Mouse (Mus musculus): ENCODE measurements around the gene Trp53. TPM values are rescaled to one million over a fixed set of nuclear protein-coding genes. Genes with fewer than 3 reads are reported as not detected.
"Not testable (repeated sequence)": the region's sequence is repeated elsewhere in the genome, so short reads cannot be mapped to it uniquely, and the experiment has no call there.

Trp53 gene
- polyA plus RNA-seq, 1 experiment from 2014 or later = 175 TPM

DNA sequence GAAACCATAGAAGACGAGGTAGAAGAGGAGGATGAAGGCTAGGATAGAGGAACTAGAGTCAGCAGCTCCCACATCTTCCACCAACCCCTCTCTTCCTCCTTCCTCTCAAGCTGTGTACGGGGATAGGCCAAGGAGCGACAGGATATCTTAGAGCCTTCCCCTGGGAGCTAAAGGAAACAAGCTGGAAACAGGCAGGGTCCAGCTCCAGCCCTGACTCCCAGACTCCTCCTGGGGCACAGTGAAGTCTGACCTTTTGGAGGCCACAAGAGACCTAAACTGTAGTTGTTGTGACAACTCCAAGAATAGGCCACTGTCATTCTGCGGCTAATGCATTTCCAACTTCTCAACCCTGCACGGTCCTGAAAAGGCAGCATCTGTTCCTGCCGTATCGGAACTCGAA is 23.4 kb downstream of the Trp53 start:
- no peak overlapping the region for H3K27ac ChIP-seq
- WGBS = 81% methylated on average over 8 of the region's 8 CpGs
- no peaks in the 10 kb centered on the region for H3K9me3 ChIP-seq
- H3K4me1 ChIP-seq (replicated peaks) = peaks cover 41% of the 10 kb centered on the region
- no peak overlapping the region for H3K4me3 ChIP-seq (replicated peaks)
- no peaks in the 10 kb centered on the region for H3K36me3 ChIP-seq
- no peak for ATAC-seq (ENCODE audit: insufficient number of reproducible peaks, insufficient read depth, low FRiP score, low TSS enrichment, low read depth)
- H3K27me3 ChIP-seq = peaks cover 27% of the 10 kb centered on the region
- H3K9ac ChIP-seq (replicated peaks) = no peak overlapping the region
- no peak overlapping the region for H3K4me2 ChIP-seq

DNA sequence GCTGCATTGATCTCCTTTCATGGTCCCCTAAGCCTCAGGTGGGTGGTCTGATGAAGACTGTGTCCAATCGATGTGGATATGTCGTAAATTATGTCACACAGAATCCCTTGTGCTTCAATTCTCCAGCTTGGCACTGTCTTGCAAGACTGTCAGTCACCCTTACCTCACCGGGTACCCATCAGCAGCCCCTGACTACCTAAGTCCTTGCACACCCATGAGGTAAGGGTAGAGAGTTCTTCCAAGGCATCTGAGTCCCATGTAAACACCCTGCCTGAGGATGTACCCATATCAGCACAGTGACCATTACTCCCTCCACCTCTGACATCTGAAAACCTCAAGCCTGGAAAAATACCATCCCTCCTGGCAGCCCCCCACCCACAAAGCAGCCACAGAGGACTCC is 24.2 kb downstream of the Trp53 start:
- H3K27ac ChIP-seq = no peak overlapping the region
- no peak for ATAC-seq (ENCODE audit: insufficient number of reproducible peaks, insufficient read depth, low FRiP score, low TSS enrichment, low read depth)
- 59% methylated on average over 3 of the region's 3 CpGs for WGBS
- peaks cover 39% of the 10 kb centered on the region for H3K4me1 ChIP-seq (replicated peaks)
- no peaks in the 10 kb centered on the region for H3K9me3 ChIP-seq
- H3K27me3 ChIP-seq = peaks cover 27% of the 10 kb centered on the region
- peak overlapping the region; percentile 98 for H3K4me2 ChIP-seq
- H3K36me3 ChIP-seq = no peaks in the 10 kb centered on the region
- H3K9ac ChIP-seq (replicated peaks) = peak overlapping the region; percentile 71; the same call in 1 of the 2 replicates
- peak overlapping the region; percentile 57 for H3K4me3 ChIP-seq (replicated peaks)

DNA sequence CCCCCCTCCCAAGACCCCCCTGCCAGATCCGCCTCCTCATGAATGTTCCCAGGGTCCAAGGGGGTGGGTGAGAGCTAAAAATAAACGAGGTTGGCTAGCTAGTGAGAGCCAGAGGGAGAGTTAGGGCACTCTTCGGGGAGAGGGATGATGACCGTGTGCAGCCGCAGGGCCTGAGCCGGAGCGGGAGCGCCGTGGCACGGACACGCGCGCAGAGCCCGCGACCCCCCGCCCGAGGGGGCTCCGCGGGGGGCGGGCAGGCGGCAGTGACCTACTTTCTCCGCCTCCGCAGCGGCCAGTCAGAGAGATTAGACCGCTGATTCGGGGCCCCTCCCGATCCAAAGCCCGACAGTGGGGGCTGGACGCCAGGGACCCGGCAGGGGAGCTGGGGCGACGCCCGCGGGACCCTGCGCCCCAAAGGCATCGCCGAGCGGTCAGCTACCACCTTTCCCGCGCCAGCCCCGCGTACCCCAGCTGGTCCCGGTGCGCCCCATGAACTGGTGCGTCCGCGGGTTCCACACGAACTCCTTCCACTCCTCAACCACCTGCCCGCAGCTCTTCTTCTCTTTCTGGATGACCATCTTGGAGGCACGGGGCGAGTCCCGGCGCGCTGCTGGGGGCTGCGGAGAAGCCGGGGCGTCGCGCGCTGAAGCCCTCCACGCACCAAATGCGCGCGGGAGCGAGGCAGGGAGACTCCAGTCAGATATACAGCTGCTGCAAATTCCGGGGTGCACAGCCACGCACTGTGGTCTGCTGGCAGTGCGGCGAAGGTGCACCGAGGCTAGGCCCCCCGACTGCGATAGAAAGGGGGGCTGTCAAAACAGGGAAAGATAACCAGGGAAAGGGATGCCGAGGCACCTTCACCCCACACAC is 24.9 kb downstream of the Trp53 start:
- ATAC-seq (ENCODE audit: insufficient number of reproducible peaks, insufficient read depth, low FRiP score, low TSS enrichment, low read depth) = 0 out of 2 replicates have a peak, but pooled peaks have one; percentile 13
- Histone ChIP-seq H3K9ac (replicated peaks) (peak overlapping the region; percentile 71), H3K4me1 (replicated peaks) (peaks cover 32% of the 10 kb centered on the region), H3K4me2 (peak overlapping the region; percentile 98), H3K27ac (no peak overlapping the region), H3K9me3 (no peaks in the 10 kb centered on the region), H3K36me3 (no peaks in the 10 kb centered on the region), H3K27me3 (peaks cover 27% of the 10 kb centered on the region), H3K4me3 (replicated peaks) (peak overlapping the region; percentile 57)
- WGBS = under 1% methylated on average over 73 of the region's 73 CpGs

DNA sequence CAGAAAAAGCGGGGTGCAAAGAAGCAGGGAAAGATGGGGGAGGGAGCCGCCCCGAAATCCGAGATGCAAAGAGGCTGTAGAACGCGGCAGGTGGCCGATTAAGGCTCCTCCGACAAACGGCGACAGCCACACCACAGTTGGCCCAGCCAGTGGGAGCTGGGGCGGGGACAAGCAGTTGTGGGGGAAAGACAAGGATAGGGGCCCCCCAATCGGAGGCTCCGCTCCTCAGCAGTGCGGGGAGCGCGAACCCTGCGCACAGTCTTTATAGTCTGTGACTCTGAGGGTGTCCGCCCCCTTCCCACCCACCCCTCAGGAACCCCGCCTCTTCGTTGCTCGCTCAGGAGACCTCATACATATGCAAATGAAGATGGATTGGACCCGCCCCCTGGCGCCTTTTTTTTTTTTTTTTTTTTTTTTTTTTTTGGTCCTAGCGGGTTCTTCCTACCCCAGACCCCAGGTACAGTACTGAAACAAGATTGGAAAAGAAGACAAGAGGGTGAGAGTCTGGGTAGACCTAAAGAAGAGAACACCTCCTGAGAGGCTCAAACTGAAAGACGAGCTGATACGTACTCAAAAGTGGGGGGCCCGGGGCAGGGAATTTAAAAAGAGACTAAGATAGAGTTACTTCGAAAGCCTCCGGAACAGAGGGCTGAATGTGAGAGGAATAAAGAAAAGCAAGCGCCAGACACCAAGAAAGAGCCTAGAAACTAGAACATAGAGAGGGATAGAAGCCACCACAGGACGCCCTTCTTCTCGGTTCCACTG is 25.7 kb downstream of the Trp53 start, which contains the start of gene Atp1b2:
Atp1b2 (minus strand) TSS at position 217 of the 765 bp plus-strand sequence.
- H3K27ac ChIP-seq = peak within 1 kb of the TSS; percentile 35; the same call in 1 of the 2 replicates
- ATAC-seq (ENCODE audit: insufficient number of reproducible peaks, insufficient read depth, low FRiP score, low TSS enrichment, low read depth) = peak; percentile 89
- H3K4me3 ChIP-seq (replicated peaks) = peak within 1 kb of the TSS; percentile 57
- H3K36me3 ChIP-seq = no peaks in the 10 kb centered on the region
- peak within 1 kb of the TSS; percentile 71 for H3K9ac ChIP-seq (replicated peaks)
- WGBS = 3% methylated on average over 32 of the region's 32 CpGs
- H3K4me2 ChIP-seq = peak within 1 kb of the TSS; percentile 98
- H3K27me3 ChIP-seq = peaks cover 27% of the 10 kb centered on the region
- H3K4me1 ChIP-seq (replicated peaks) = peaks cover 23% of the 10 kb centered on the region
- H3K9me3 ChIP-seq = no peaks in the 10 kb centered on the region

DNA sequence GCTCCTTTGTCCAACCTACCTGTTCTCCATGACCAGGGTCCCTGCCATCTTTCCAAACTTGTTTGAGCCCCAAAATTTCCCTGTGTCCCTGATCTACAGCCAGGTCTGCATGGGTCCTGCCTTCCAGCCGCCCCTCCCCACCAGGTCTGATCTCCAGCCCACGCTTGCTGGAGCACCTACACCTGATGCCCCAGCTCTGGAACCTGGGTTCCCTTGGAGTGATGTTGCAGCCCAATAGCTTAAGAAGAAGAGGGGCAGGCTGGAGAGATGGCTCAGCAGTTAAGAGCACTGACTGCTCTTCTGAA is 26.3 kb downstream of the Trp53 start:
- 51% methylated on average over 2 of the region's 2 CpGs for WGBS
- ATAC-seq (ENCODE audit: insufficient number of reproducible peaks, insufficient read depth, low FRiP score, low TSS enrichment, low read depth) = no peak
- no peak overlapping the region; the same call in 1 of the 2 replicates for H3K9ac ChIP-seq (replicated peaks)
- H3K9me3 ChIP-seq = no peaks in the 10 kb centered on the region
- H3K4me1 ChIP-seq (replicated peaks) = peaks cover 20% of the 10 kb centered on the region
- H3K36me3 ChIP-seq = no peaks in the 10 kb centered on the region
- H3K27me3 ChIP-seq = peaks cover 27% of the 10 kb centered on the region
- peak overlapping the region; percentile 35; the same call in 1 of the 2 replicates for H3K27ac ChIP-seq
- peak overlapping the region; percentile 98 for H3K4me2 ChIP-seq
- H3K4me3 ChIP-seq (replicated peaks) = peak overlapping the region; percentile 57

DNA sequence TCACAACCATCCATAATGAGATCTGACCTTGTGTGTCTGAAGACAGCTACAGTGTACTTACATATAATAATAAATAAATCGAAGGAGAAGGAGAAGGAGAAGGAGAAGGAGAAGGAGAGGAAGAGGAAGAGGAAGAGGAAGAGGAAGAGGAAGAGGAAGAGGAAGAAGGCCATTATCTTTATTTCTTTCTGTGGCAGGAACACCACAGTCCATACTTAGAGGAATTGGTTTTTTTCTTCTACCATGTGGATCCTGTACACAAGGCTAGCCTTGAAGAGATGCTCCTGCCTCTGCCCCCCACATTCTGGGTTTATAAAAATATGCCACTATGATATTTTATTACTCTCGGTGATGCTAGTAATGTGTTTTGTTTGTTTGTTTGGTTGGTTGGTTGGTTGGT is 26.7 kb downstream of the Trp53 start:
- Histone ChIP-seq H3K4me3 (replicated peaks) (no peak overlapping the region), H3K9me3 (no peaks in the 10 kb centered on the region), H3K36me3 (no peaks in the 10 kb centered on the region), H3K4me1 (replicated peaks) (peaks cover 20% of the 10 kb centered on the region), H3K27me3 (peaks cover 27% of the 10 kb centered on the region), H3K27ac (no peak overlapping the region), H3K9ac (replicated peaks) (no peak overlapping the region), H3K4me2 (no peak overlapping the region)
- ATAC-seq (ENCODE audit: insufficient number of reproducible peaks, insufficient read depth, low FRiP score, low TSS enrichment, low read depth) = no peak
- 85% methylated on average over 2 of the region's 2 CpGs for WGBS

DNA sequence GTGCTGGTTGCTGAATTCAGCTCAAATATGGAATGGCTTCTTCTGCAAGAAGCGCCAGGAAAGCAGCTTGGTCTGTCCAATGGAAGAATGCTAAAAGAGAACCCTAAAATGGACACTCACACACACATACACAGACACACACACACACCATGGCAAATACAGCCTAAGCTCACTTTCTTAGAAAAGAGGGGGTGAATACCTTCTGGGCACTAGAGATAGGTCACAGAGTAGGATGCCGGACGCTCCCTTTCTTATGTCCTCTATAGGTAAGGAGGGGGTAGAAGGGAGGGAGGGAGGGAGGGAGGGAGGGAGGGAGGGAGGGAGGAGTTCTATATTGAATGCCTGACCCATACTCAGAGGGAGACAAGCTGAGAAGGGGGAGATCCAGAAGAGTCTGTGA is 28.4 kb downstream of the Trp53 start:
- H3K4me1 ChIP-seq (replicated peaks) = peaks cover 21% of the 10 kb centered on the region
- no peak overlapping the region for H3K4me3 ChIP-seq (replicated peaks)
- H3K27me3 ChIP-seq = peaks cover 15% of the 10 kb centered on the region
- 80% methylated on average over 3 of the region's 3 CpGs for WGBS
- H3K9ac ChIP-seq (replicated peaks) = no peak overlapping the region
- H3K4me2 ChIP-seq = no peak overlapping the region
- H3K36me3 ChIP-seq = no peaks in the 10 kb centered on the region
- no peak for ATAC-seq (ENCODE audit: insufficient number of reproducible peaks, insufficient read depth, low FRiP score, low TSS enrichment, low read depth)
- H3K9me3 ChIP-seq = no peaks in the 10 kb centered on the region
- H3K27ac ChIP-seq = no peak overlapping the region

DNA sequence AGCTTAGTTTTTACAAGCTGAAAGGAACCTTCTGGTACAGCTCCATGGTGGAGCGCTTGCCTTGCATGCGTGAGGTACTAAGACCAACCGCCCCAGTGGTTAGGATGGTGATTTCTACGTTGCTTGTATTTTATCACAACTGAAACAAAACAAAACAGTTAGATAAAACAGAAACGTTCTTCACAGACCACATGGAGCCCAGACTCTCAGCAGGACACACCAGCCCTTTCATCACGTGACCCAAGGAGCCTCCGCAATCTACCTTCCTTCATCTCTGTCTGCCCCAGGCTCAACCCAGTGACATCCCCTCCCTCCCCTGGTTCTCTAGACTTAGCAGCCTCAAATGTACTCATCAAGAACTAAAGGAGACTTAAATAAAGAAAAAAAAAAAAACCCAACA is 29.3 kb downstream of the Trp53 start:
- Histone ChIP-seq H3K9me3 (no peaks in the 10 kb centered on the region), H3K36me3 (no peaks in the 10 kb centered on the region), H3K27ac (no peak overlapping the region), H3K4me1 (replicated peaks) (peaks cover 19% of the 10 kb centered on the region), H3K4me2 (no peak overlapping the region), H3K9ac (replicated peaks) (no peak overlapping the region), H3K4me3 (replicated peaks) (no peak overlapping the region), H3K27me3 (peaks cover 6% of the 10 kb centered on the region)
- 58% methylated on average over 7 of the region's 7 CpGs for WGBS
- no peak for ATAC-seq (ENCODE audit: insufficient number of reproducible peaks, insufficient read depth, low FRiP score, low TSS enrichment, low read depth)

DNA sequence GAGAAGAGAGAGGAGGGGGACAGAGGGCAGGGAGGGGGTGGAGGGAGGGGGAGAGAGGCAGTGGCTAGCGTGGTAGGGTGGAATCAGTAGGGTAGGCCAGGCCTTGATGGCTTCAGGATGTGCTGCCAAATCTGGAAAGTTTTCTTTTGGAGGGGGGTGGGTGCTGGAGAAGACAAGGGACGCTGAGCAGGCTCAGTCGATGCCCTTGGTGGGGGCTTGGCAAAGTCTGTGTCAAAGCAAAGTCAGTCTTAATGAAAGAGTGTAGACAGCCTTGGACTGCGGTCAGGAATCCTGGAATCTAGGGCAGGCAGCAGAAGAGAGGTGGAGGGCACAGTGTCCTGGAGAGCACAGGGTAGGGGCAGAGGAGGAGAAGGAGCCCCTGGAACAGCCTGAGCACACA is 30.7 kb downstream of the Trp53 start:
- Histone ChIP-seq H3K9me3 (no peaks in the 10 kb centered on the region), H3K27me3 (no peaks in the 10 kb centered on the region), H3K27ac (no peak overlapping the region), H3K4me2 (no peak overlapping the region), H3K4me1 (replicated peaks) (peaks cover 9% of the 10 kb centered on the region; the same call in 1 of the 2 replicates), H3K36me3 (no peaks in the 10 kb centered on the region), H3K9ac (replicated peaks) (no peak overlapping the region), H3K4me3 (replicated peaks) (no peak overlapping the region)
- WGBS = 60% methylated on average over 4 of the region's 4 CpGs
- no peak for ATAC-seq (ENCODE audit: insufficient number of reproducible peaks, insufficient read depth, low FRiP score, low TSS enrichment, low read depth)

DNA sequence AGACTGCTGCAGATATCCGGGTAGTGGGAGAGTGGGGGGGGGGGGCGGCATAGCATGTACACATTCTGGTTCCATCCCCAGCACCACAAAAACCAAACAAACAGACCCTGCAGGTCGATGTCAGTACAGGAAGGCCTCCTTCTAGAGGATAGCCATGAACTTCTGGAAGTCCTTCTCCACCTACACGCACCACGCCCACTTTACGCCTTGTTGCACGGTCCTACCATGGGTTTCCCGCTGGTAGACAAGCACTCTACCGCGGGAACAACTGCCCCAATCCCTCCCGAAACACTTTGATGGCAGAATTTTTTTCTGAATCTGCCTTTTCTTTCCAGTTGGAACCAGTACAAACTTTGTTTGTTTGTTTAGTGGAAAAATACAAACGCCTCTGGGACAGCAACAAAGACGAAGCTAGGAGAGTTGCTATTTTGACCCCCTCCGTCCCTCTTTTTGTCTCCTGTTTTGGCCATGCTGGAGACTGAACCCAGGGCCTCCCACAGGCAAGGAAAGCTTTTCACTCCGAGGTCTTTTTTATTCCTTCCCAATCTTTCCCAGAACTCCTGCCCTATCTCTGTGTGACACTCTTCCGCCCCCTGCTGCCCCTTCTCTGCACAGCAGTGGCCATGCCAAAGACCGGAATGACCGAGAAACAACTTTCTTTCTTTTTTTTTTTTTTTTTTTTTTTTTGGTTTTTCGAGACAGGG is 33.5 kb downstream of the Trp53 start:
- Histone ChIP-seq H3K9me3 (no peaks in the 10 kb centered on the region), H3K4me2 (peak overlapping the region; percentile 35), H3K36me3 (no peaks in the 10 kb centered on the region), H3K27ac (0 out of 2 replicates have a peak overlapping the region, but pooled peaks have one; percentile 7), H3K9ac (replicated peaks) (no peak overlapping the region), H3K4me1 (replicated peaks) (peaks cover 4% of the 10 kb centered on the region; the same call in 1 of the 2 replicates), H3K4me3 (replicated peaks) (no peak overlapping the region), H3K27me3 (0 out of 2 replicates have a peak, but pooled peaks cover 5% of the 10 kb centered on the region)
- 11% methylated on average over 19 of the region's 19 CpGs for WGBS
- 0 out of 2 replicates have a peak, but pooled peaks have one; percentile 45 for ATAC-seq (ENCODE audit: insufficient number of reproducible peaks, insufficient read depth, low FRiP score, low TSS enrichment, low read depth)

DNA sequence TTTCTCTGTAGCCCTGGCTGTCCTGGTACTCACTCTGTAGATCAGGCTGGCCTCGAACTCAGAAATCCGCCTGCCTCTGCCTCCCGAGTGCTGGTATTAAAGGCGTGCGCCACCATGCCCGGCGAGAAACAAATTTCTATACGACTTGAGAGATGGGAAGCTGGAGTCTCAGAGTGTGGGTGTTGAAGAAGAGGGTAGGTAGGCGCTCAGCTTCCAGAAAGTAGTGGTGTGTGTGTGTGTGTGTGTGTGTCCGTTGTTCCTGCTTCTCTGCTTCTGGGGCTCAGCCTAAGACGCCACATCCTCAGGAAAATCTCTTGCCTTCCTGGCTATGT is 34.1 kb downstream of the Trp53 start:
- H3K4me2 ChIP-seq; H3K27ac ChIP-seq; H3K4me3 ChIP-seq (replicated peaks): not testable (repeated sequence)

More for the DNA sequence above, 34.1 kb downstream of the Trp53 start:
- not testable (repeated sequence) for H3K9me3 ChIP-seq; ATAC-seq (ENCODE audit: insufficient number of reproducible peaks, insufficient read depth, low FRiP score, low TSS enrichment, low read depth); H3K27me3 ChIP-seq; H3K4me1 ChIP-seq (replicated peaks); H3K9ac ChIP-seq (replicated peaks); H3K36me3 ChIP-seq
- WGBS = 53% methylated on average over 11 of the region's 11 CpGs
